Mouse (Mus musculus) E14TG2a.4 (cell line): ENCODE data around the gene Arl11.

Experiments
- CTCF ChIP-seq: conservative IDR thresholded peaks from 2 replicates; pipeline ENCODE4 v1.5.1; 2014; ENCODE audit warnings: low read length
- NANOG ChIP-seq: IDR thresholded peaks from 2 replicates; pipeline ENCODE4 v1.6.1; 2014; ENCODE audit warnings: borderline replicate concordance, low read length, mixed read lengths
- POU5F1 ChIP-seq: IDR thresholded peaks from 2 replicates; pipeline ENCODE4 v1.6.1; 2014; ENCODE audit warnings: low read length, borderline replicate concordance

GRCm38 (mm10) chr14:61309593-61309992 is at the start of gene Arl11:
- TF ChIP-seq CTCF (no peak), NANOG (no peak), POU5F1 (no peak)
